Mouse (Mus musculus) E14TG2a.4 (cell line): Measurements from ENCODE around the gene Gbp2.

Source experiments
- CTCF ChIP-seq: conservative IDR thresholded peaks from 2 replicates; pipeline ENCODE4 v1.5.1; 2014; ENCODE audit warnings: low read length
- NANOG ChIP-seq: IDR thresholded peaks from 2 replicates; pipeline ENCODE4 v1.6.1; 2014; ENCODE audit warnings: borderline replicate concordance, low read length, mixed read lengths
- POU5F1 ChIP-seq: IDR thresholded peaks from 2 replicates; pipeline ENCODE4 v1.6.1; 2014; ENCODE audit warnings: low read length, borderline replicate concordance

DNA sequence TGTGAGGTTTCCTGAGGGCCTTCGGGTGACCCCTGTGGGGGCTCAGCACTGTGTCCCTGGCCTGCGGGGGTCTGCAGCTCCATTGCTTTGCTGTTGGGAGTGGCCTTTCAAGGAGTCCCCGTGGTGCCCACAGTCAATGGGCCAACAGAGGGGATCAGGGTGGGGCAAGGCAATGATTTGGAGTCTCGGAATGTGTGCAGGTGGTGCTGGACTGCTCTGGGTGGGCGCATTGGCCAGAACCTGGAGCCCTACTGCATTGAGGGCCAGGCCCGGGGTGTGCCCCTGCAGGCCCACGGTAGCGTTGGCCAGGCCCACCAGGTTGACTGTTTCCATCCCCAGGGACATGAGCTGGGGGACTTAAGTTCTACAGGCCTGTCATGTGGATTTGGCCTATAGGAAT is 44.3 kb downstream of the Gbp2 start:
- TF ChIP-seq CTCF (no peak), NANOG (no peak), POU5F1 (no peak)
